Mouse (Mus musculus): ENCODE results near the gene Sestd1. TPM values are rescaled to one million over a fixed set of nuclear protein-coding genes. Genes with fewer than 3 reads are reported as not detected.

Gene Sestd1
- polyA plus RNA-seq, 1 experiment, result not detected

DNA sequence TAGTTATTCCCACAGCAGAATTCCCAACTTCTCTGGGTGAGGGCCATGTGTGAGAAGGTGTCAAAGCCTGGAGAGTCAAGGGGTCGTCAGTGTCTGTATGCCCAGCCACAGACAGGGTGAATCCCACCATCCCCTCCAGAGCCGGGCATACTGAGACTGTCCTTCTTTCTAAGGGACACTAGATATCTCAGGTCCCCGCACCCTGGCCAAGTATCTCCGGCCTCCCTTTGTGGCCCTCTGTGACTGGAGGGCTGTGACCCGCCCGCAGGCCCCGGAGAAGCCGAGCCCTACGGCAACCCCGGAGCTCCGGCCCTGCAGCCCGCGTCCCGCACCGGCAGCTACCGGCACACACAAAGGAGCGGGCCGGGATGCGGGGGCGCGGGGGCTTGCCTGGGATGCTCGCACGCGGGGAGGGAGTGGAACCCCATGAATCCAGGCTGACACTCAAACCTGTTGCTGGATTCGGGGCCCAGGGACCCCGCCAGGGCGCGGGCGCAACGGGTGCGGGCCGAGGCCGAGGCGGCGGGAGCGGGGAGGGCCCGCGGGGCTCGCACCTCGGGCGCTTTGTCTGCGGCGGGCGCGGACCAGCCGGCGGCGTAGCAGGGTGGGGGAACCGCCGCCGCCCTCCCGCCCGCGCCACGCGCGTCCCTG, 406 bp downstream of the Sestd1 start:
- TF ChIP-seq GATA1 (IDR thresholded peaks at IDR 0.05; ENCODE audit: low read length), result no peak

DNA sequence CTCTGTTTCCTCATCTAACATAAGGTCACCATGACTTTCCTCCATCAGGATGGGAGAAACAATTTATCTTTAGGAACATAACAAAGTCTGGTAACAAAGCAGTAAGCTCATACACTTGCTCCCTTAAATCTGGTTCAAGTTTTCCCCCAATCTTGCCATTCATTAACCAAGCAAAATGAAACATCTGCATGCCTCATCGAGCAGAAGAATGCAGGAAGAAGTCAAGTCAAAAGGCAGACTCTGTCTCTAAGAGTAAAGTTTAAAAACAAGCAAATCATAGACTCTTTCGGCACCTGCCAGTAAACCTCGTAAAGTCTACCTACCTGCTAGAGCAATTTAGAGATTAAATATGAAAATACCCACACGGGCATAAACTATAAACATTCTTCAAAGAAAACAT, 3.1 kb downstream of the Sestd1 start:
- no peak for TF ChIP-seq GATA1 (IDR thresholded peaks at IDR 0.05; ENCODE audit: low read length)

DNA sequence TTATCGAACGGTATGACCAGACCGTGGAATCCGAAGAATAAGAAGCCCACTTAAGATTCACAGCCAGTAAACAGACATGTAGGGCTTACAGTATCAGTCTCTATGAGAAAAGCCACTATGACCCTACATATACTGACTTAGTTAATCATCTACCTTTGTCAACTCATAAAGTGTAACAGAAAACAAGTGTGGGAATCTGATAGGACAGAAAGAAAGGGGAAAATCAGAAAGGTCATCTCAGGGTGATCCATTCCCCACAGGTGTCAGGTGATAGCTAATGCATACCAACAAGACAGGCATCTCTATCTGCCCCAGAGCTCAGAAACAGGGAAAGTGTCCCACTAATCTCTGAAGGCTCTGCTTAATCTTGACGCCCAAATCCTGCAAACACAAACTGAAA, 4.5 kb downstream of the Sestd1 start:
- no peak for TF ChIP-seq GATA1 (IDR thresholded peaks at IDR 0.05; ENCODE audit: low read length)

DNA sequence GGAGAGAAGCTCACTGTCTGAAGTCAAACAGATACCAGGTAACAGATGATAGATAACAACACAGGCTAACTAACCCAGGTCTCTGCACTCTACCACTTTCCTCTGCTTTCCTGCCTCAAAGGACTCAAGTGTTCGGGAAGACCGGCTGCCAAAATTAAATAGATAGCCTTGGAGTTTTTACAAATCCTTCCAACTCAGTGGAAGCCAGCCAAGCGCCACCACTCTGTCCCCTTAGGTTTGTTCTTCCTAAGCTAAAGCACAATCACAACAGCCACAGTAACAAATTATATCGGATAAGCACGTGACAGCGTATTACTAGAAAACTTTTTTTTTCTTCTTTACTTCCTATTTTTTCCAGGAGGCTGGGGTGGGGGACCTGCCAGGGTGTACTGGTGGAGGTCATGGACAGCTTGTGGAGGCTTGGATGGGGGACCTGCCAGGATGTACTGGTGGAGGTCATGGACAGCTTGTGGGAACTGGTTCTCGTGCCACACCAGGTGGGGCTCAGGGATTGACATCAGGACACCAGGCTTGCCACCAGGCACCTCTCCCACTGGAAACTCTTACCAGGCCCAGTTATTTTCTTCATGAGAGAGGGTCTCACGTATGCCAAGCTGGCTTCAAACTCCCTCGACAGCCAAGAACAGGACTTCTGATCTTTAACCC, 5.3 kb downstream of the Sestd1 start:
- no peak for TF ChIP-seq GATA1 (IDR thresholded peaks at IDR 0.05; ENCODE audit: low read length)

DNA sequence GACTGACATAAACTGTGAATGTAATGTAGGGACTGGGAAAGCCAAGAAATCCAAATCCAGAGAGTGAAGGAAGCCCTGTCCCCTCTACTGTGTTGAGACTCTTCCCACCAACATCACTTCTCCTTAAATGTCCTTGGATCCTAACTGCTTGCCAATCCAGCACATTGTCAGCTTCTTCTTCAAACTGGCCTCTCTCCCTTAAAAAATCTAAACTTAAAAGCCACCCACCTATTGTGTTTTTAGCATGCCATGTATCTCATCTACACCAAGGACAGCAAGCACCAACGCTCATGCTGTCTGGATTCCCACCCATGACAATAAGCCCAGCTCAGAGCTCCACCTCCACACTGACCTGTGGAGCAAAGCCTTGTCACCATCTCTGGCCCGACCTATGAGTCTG, 7.4 kb downstream of the Sestd1 start:
- no peak for TF ChIP-seq GATA1 (IDR thresholded peaks at IDR 0.05; ENCODE audit: low read length)

DNA sequence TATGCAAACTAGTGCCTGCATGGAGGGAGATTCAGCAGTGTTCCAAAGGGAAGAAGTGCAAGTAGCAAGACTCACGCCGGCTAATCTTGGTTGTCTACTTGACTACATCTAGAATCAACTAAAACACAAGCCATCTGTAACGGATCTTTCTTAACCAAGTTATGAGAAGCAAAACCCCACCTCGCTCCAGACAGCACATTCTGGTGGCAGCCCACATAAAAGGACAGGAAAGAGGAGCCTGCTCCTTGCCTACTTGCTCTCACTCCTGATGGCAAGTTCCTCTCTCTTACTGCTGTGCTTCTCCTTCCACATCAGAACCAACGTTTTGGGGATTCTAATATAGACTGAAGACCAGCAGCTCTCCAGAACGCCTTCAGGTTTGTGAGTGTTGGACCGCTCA, 9.6 kb downstream of the Sestd1 start:
- no peak for TF ChIP-seq GATA1 (IDR thresholded peaks at IDR 0.05; ENCODE audit: low read length)

DNA sequence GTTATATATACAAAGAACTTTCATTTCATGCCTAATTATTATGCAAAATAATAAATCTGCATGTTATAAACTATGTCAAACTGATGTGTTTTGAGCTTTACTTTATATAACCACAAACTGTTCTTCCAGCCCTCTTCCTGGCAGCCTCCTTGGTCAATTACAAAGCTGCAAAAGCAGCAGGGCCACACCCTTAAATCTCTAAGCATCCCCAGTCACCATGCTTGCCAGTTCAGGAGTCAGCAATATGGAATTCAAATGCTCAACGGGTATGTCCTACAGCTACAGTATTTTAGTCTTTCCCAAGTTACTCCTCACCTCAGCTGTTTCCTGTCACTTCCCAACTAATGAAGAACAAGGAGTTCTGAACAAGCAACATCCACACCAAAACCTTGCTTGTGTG, 10.3 kb downstream of the Sestd1 start:
- no peak for TF ChIP-seq GATA1 (IDR thresholded peaks at IDR 0.05; ENCODE audit: low read length)

DNA sequence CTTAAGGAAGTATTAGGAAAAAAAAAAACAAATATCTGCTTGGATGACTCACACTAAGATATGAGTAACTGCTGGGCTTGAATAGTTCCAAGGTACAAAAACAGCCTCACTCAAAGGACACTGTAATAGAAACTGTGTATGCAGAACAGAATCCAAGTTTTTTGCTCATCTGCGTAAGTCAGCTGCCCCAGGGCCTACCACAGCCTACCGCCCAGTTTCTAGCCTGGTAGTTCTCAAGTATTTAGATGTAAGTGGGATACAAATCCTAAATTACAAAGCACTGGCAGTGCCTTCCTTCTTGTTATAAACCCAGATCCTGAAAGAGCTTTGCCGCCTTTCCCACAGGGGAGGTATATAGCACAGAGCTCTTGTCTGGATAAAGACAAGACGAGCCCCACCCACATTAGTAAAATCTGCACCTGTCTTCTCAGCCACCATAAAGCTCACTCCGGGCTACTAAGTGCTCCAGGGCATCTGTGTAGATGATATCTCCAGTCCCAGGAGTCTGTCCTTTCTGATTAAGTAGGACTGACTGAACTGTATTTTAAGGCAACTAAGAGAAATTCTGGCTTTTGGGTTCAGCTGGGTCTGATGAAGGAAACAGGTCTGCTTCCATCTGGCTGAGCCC, 11.7 kb downstream of the Sestd1 start:
- no peak for TF ChIP-seq GATA1 (IDR thresholded peaks at IDR 0.05; ENCODE audit: low read length)

DNA sequence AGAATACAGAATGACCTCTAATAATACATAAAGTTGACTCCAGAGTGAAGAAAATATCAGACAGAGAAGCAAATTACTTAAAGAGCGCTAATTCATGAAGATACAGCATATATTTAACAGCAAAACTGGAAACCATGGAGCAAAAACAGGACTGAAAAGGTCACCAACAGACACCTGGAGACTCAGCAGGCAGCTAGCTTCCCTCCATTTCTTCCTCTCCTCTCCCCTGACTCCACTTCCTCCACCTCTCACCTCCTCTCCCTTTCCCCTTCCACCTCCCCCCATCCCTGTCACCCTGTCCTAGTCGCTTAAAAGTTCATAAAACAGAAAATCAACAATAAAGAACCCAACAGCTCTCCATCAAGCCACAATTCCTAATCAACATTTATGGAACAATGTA, 13.5 kb downstream of the Sestd1 start:
- no peak for TF ChIP-seq GATA1 (IDR thresholded peaks at IDR 0.05; ENCODE audit: low read length)

DNA sequence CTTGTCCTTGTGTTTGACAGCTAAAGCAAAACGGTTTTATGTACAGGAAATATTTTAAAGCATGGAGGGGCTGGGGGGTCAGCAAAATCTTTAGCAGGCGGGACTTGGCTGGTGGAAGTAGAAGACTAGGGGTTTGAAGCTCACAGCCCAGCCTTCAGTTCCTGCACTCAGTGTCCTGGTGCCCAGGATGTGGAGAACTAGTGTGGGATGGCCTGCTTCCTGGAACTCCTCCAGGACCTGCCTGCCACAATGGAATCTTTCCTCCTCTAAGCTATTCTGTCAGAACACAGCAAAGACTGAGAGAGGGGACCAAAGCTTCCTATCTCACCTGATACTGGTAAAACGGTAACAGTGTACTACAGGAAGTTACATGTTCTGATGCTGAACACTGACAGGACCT, 14.4 kb downstream of the Sestd1 start:
- TF ChIP-seq GATA1 (IDR thresholded peaks at IDR 0.05; ENCODE audit: low read length), result no peak

DNA sequence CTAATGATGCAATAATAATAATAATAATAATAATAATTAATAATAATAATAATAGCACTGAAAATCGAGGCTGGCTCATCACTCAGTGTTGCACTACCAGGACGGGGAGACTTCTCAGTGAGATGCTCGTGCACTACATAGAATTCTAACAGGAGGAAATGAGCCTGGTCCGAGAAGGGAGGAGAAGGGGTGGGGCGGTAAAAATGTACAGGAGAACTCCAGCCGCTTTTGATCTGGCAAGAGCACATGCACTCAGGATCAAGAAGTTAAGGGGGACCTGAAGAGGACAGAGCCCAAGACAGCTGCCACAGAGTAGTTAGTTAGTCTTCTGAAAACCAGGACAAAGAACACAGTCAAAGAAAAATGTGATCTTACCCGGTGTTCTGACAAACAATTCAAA, 15.1 kb downstream of the Sestd1 start:
- no peak for TF ChIP-seq GATA1 (IDR thresholded peaks at IDR 0.05; ENCODE audit: low read length)

DNA sequence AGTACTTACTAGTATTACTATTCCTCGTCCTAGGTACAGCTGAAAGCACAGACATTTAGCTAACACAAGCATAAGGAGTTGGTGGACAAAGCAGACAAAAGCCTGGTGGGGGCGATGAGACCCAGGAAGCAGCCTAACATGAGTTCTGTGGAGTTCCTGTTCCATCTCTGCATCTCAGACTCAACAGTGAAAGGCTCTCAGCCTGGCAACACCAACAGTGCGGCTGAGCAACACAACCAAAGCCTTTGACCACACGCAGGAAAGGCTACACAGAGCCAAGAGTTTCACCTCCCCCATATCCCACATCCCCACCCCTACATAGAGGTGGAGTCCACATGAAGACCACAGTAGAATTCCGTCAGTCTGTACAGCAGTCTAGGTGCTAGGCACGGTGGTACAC, 15.8 kb downstream of the Sestd1 start:
- no peak for TF ChIP-seq GATA1 (IDR thresholded peaks at IDR 0.05; ENCODE audit: low read length)

DNA sequence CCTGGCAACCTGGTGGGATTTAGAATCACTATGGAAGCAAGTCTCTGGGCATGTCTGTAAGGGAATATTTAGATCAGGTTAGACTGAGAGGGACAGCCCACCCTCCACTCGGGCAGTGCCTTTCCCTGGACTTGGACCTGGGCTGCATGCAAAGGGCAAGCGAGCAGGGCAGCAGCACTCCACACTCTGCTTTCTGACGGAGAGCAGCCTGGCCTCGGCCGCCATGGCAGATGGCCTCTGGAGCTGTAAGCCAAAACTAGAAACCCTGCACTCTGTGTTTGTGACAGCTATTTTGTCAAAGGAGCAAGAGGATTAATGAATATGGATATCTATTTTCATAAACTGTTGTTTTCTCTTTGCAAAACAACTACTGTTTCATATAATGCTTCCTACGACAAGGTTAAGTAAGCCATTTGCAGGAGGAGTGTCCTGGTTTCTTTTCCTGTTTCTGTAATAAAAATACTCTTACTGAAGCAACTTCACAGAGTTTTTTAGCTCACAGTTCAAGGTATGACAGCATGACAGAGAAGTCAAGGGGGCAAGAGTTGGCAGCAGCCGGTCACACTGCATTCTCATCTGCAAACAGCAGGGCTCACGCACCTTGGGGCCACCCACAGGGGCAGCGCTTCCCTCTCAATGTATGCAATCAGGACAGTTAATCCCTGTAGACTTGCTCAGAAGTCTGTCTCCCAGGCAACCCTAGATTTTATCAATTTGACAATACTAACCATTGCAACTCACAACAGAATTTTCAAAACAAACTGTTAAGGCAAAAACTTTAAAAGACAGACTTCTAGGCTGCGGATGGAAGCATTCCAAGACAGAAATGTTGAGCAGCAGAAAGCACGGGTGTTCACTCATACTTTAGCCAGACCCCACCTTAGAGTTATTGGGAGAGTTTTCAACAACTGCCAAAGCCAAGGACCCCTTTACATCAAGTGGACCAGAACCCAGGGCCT, 16.6 kb downstream of the Sestd1 start:
- no peak for TF ChIP-seq GATA1 (IDR thresholded peaks at IDR 0.05; ENCODE audit: low read length)

DNA sequence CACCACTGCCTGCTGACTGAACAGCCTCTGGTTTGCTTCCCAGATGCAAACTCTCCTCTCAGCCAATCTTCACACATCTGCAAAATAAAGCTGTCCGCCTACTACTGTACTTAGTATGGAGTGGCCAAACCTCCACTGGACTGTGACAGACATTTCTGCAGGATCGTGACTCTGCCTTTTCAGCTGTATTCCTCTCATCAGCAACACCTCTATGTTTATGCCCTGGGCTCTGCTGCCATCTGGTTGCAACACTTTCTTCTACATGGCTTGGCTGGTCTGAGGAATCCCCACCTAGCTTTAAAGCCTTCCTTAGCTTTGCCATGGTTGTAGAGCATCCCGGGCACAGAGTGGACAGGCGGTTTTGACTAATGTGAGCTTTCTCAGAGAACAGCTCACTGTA, 20.3 kb downstream of the Sestd1 start:
- no peak for TF ChIP-seq GATA1 (IDR thresholded peaks at IDR 0.05; ENCODE audit: low read length)

DNA sequence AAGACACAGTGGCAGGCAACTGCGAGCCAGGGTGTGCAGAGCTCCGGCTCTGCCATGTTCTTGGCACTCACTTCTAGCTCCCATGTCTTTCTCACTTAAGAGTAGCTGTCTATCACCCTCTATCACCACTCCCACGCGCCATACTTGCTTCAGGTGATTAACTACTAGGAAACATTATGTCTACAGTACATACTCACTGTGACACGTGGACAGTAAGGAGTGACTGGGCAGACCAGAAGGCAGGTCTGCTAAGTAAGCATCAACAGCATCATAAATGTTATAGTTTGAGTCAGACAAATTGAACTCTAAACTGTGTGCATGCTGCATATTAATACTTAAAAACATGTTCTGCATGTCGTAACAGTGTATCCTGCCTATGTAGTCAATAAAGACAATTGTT, 27.2 kb downstream of the Sestd1 start:
- no peak for TF ChIP-seq GATA1 (IDR thresholded peaks at IDR 0.05; ENCODE audit: low read length)

DNA sequence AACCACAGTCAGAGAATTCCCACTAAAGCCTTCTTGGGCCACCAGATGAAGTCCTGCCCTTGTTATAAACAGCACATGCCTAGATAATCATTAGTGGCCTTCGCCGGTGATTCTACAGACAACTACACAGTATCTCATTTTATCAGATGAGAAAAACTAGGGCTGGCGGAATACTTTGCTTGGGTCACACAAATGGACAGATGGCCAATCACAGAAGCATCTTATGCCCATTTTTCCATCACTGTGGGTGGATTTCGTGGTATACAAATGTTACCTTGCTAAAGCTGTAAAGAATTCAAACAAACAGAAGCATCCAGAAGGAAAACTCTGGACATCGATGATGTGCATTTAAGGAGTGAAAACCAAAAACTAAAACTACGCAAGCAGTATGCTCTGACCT, 28.7 kb downstream of the Sestd1 start:
- no peak for TF ChIP-seq GATA1 (IDR thresholded peaks at IDR 0.05; ENCODE audit: low read length)

Data from G1E-ER4 (cell line).